Mouse (Mus musculus) bone marrow macrophage, adult 2 months (primary cell): Measurements from ENCODE around the gene Slc22a18.

Experiments
- CTCF ChIP-seq: IDR thresholded peaks from 2 replicates; pipeline ENCODE4 v1.5.1; 2012; ENCODE audit warnings: low read depth, mild to moderate bottlenecking, low read length, moderate library complexity
- POLR2A ChIP-seq: IDR thresholded peaks from 2 replicates; pipeline ENCODE4 v1.6.1; 2012; ENCODE audit warnings: mild to moderate bottlenecking, low read depth, low read length, borderline replicate concordance

DNA sequence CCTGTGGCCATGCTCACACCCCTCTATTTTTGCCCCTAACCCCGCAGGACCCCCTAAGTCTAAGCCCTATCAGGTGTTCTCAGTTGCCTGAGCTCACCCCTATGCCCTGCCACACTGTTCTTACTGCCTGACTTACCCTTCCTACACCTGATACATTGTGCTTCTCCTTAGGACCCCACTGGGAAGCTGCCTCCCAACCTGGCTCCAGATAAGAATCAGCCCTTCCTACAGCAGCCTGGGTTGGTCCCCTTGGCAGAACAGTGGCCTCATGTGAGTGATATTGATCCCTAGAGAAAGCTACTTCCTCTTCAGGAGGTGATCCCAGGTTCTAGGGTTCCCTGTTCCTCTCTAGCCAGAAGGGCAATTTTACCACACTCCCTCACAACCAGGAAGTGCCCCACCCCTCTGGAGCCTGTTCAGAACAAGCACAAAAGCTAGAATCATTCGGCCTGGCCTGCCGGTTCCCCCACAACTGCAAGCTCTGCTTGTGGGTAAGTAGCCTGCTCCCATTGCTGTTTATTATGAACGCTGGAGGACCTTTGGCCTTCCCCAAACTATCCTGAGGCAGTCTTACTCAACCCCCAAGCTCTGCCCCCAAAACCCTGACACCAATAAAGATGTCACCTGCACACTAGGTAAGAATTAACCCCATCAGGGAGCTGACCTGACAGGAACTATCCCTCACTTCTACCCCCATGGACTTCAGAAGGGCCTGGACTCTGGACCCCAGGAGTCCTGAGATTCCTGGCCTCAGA, at the start of gene Slc22a18:
- TF ChIP-seq CTCF, result no peak
- TF ChIP-seq POLR2A, result no peak
